Mouse (Mus musculus) embryonic facial prominence, embryonic 13.5 days (tissue): Measurements from ENCODE around the gene Prom2. TPM values are rescaled to one million over a fixed set of nuclear protein-coding genes. Genes with fewer than 3 reads are reported as not detected.
A peak's percentile ranks its signal among the peaks of the same experiment; 100 is the strongest.

Source experiments
- ATAC-seq: fragments of 200-750 bp; cut with Nextera tagmentation; 2 replicates; pipeline ENCODE4 v1.8.0; 2017; ENCODE audit warnings: low read depth; ENCODE audit not compliant: insufficient number of reproducible peaks, insufficient read depth, low FRiP score, low TSS enrichment
- H3K27ac ChIP-seq: fragments of 300-500 bp; sonication (generic); 2 replicates; pipeline ENCODE4 v1.5.1; 2015; ENCODE audit warnings: moderate library complexity, mild to moderate bottlenecking, inconsistent platforms
- H3K27me3 ChIP-seq: fragments of 300-500 bp; sonication (generic); 2 replicates; pipeline ENCODE4 v1.6.1; 2015; ENCODE audit warnings: mild to moderate bottlenecking, inconsistent platforms
- H3K36me3 ChIP-seq: fragments of 300-500 bp; sonication (generic); 2 replicates; pipeline ENCODE4 v1.6.1; 2015; ENCODE audit warnings: mild to moderate bottlenecking, inconsistent platforms
- H3K4me1 ChIP-seq: fragments of 300-500 bp; sonication (generic); 2 replicates; pipeline ENCODE4 v1.6.1; 2015; ENCODE audit warnings: inconsistent platforms
- H3K4me2 ChIP-seq: fragments of 300-500 bp; sonication (generic); 2 replicates; pipeline ENCODE4 v1.6.1; 2015; ENCODE audit warnings: moderate library complexity, mild to moderate bottlenecking, inconsistent platforms
- H3K4me3 ChIP-seq: fragments of 300-500 bp; sonication (generic); 2 replicates; pipeline ENCODE4 v1.5.1; 2015; ENCODE audit warnings: mild to moderate bottlenecking, inconsistent platforms
- H3K9ac ChIP-seq: fragments of 300-500 bp; sonication (generic); 2 replicates; pipeline ENCODE4 v1.6.1; 2015; ENCODE audit warnings: mild to moderate bottlenecking, inconsistent platforms
- H3K9me3 ChIP-seq: fragments of 300-500 bp; sonication (generic); 2 replicates; pipeline ENCODE4 v1.6.1; 2016; ENCODE audit warnings: inconsistent platforms
- WGBS: fragments of 180-500 bp; shearing (Covaris S2); methylation state at CpG from one replicate; pipeline ENCODE4 v1.1.7; 2015; ENCODE audit warnings: mixed read lengths; 5-methylcytosine and 5-hydroxymethylcytosine counted together
- polyA plus RNA-seq: library from polyadenylated mRNA; unstranded; fragments of >200 nt; fragmentation: Nextera tagmentation; extraction: Ambion mirVana; gene quantifications from 2 replicates; pipeline ENCODE4 v1.2.1, GENCODE M21; 2015

Prom2 gene
- polyA plus RNA-seq, 1 experiment from 2014 or later, result 3.0 TPM

GRCm38 (mm10) chr2:127507077-127507774 lies 34.0 kb downstream of the Prom2 start:
- 28% methylated on average over 7 of the region's 7 CpGs for WGBS
- Histone ChIP-seq H3K9me3 (no peaks in the 10 kb centered on the region), H3K27me3 (no peaks in the 10 kb centered on the region), H3K36me3 (no peaks in the 10 kb centered on the region), H3K27ac (no peak overlapping the region), H3K4me3 (no peak overlapping the region), H3K4me1 (peaks cover 24% of the 10 kb centered on the region), H3K9ac (no peak overlapping the region), H3K4me2 (peak overlapping the region; percentile 20; the same call in 1 of the 2 replicates)
- no peak for ATAC-seq

- 73% methylated on average over 6 of the region's 6 CpGs for WGBS
Measured at GRCm38 (mm10) chr2:127506131-127506632, 35.1 kb downstream of the Prom2 start.

GRCm38 (mm10) chr2:127505196-127505595 lies 36.1 kb downstream of the Prom2 start:
- no peaks in the 10 kb centered on the region for H3K36me3 ChIP-seq
- no peak overlapping the region for H3K9ac ChIP-seq
- WGBS, result 74% methylated on average over 4 of the region's 4 CpGs
- H3K4me3 ChIP-seq, result no peak overlapping the region
- H3K27me3 ChIP-seq, result peaks cover 6% of the 10 kb centered on the region
- no peak overlapping the region for H3K4me2 ChIP-seq
- peak overlapping the region; percentile 73; the same call in 1 of the 2 replicates for H3K27ac ChIP-seq
- no peak for ATAC-seq
- no peaks in the 10 kb centered on the region for H3K9me3 ChIP-seq
- H3K4me1 ChIP-seq, result peaks cover 13% of the 10 kb centered on the region; the same call in 1 of the 2 replicates

More at GRCm38 (mm10) chr2:127506131-127506632, 35.1 kb downstream of the Prom2 start:
- ATAC-seq, result no peak
- Histone ChIP-seq H3K9ac (no peak overlapping the region), H3K4me3 (no peak overlapping the region), H3K36me3 (no peaks in the 10 kb centered on the region), H3K27ac (peak overlapping the region; percentile 73), H3K9me3 (no peaks in the 10 kb centered on the region), H3K4me1 (peaks cover 19% of the 10 kb centered on the region), H3K4me2 (no peak overlapping the region), H3K27me3 (peaks cover 6% of the 10 kb centered on the region)

GRCm38 (mm10) chr2:127503751-127504549 lies 37.3 kb downstream of the Prom2 start:
- H3K4me2 ChIP-seq, result no peak overlapping the region
- 46% methylated on average over 8 of the region's 8 CpGs for WGBS
- ATAC-seq, result no peak
- H3K9me3 ChIP-seq, result no peaks in the 10 kb centered on the region
- no peak overlapping the region for H3K4me3 ChIP-seq
- H3K27me3 ChIP-seq, result peaks cover 6% of the 10 kb centered on the region
- no peak overlapping the region for H3K9ac ChIP-seq
- H3K36me3 ChIP-seq, result no peaks in the 10 kb centered on the region
- no peak overlapping the region for H3K27ac ChIP-seq
- H3K4me1 ChIP-seq, result peaks cover 8% of the 10 kb centered on the region; the same call in 1 of the 2 replicates

- WGBS, result 68% methylated on average over 7 of the region's 7 CpGs
- H3K9ac ChIP-seq, result no peak overlapping the region
- H3K9me3 ChIP-seq, result no peaks in the 10 kb centered on the region
- no peak overlapping the region for H3K4me3 ChIP-seq
- H3K27ac ChIP-seq, result no peak overlapping the region
- no peaks in the 10 kb centered on the region for H3K36me3 ChIP-seq
- ATAC-seq, result no peak
- no peaks in the 10 kb centered on the region for H3K4me1 ChIP-seq
- peaks cover 6% of the 10 kb centered on the region for H3K27me3 ChIP-seq
- H3K4me2 ChIP-seq, result no peak overlapping the region
Measured at GRCm38 (mm10) chr2:127501061-127501460, 40.2 kb downstream of the Prom2 start.

GRCm38 (mm10) chr2:127498750-127499149 lies 42.5 kb downstream of the Prom2 start:
- ATAC-seq, result no peak
- peaks cover 6% of the 10 kb centered on the region for H3K27me3 ChIP-seq

GRCm38 (mm10) chr2:127496321-127496720 lies 44.9 kb downstream of the Prom2 start:
- no peak for ATAC-seq
- WGBS, result 47% methylated on average over 1 of the region's 1 CpGs
- H3K27me3 ChIP-seq, result no peaks in the 10 kb centered on the region; the same call in 1 of the 2 replicates
- H3K4me3 ChIP-seq, result no peak overlapping the region
- H3K4me1 ChIP-seq, result no peaks in the 10 kb centered on the region
- H3K36me3 ChIP-seq, result no peaks in the 10 kb centered on the region
- no peak overlapping the region for H3K4me2 ChIP-seq
- no peak overlapping the region for H3K9ac ChIP-seq
- no peak overlapping the region for H3K27ac ChIP-seq
- no peaks in the 10 kb centered on the region for H3K9me3 ChIP-seq

More at GRCm38 (mm10) chr2:127498750-127499149, 42.5 kb downstream of the Prom2 start:
- Histone ChIP-seq H3K9me3 (no peaks in the 10 kb centered on the region), H3K27ac (no peak overlapping the region), H3K9ac (no peak overlapping the region), H3K4me1 (no peaks in the 10 kb centered on the region), H3K36me3 (no peaks in the 10 kb centered on the region), H3K4me2 (no peak overlapping the region), H3K4me3 (no peak overlapping the region)
- 67% methylated on average over 8 of the region's 8 CpGs for WGBS

- WGBS, result 7% methylated on average over 19 of the region's 19 CpGs
- 0 out of 2 replicates have a peak overlapping the region, but pooled peaks have one; percentile 32 for H3K9ac ChIP-seq
Measured at GRCm38 (mm10) chr2:127484476-127485170, 56.6 kb downstream of the Prom2 start.

GRCm38 (mm10) chr2:127483001-127483400 lies 58.3 kb downstream of the Prom2 start:
- WGBS, result under 1% methylated on average over 21 of the region's 21 CpGs
- Histone ChIP-seq H3K4me2 (peak overlapping the region; percentile 94), H3K4me3 (peak overlapping the region; percentile 62), H3K27me3 (peaks cover 79% of the 10 kb centered on the region), H3K4me1 (peaks cover 44% of the 10 kb centered on the region), H3K27ac (peak overlapping the region; percentile 78), H3K9me3 (no peaks in the 10 kb centered on the region), H3K9ac (peak overlapping the region; percentile 73), H3K36me3 (no peaks in the 10 kb centered on the region)
- ATAC-seq, result no peak

More at GRCm38 (mm10) chr2:127484476-127485170, 56.6 kb downstream of the Prom2 start:
- Histone ChIP-seq H3K4me1 (peaks cover 42% of the 10 kb centered on the region), H3K27me3 (peaks cover 71% of the 10 kb centered on the region), H3K4me2 (peak overlapping the region; percentile 55), H3K9me3 (no peaks in the 10 kb centered on the region), H3K4me3 (peak overlapping the region; percentile 30), H3K36me3 (no peaks in the 10 kb centered on the region), H3K27ac (no peak overlapping the region)
- ATAC-seq, result peak; percentile 35

GRCm38 (mm10) chr2:127482533-127482911 lies 58.7 kb downstream of the Prom2 start:
- Histone ChIP-seq H3K27me3 (peaks cover 79% of the 10 kb centered on the region), H3K36me3 (no peaks in the 10 kb centered on the region), H3K27ac (peak overlapping the region; percentile 78), H3K4me1 (peaks cover 44% of the 10 kb centered on the region), H3K4me3 (peak overlapping the region; percentile 62), H3K9ac (peak overlapping the region; percentile 73), H3K9me3 (no peaks in the 10 kb centered on the region), H3K4me2 (peak overlapping the region; percentile 94)
- under 1% methylated on average over 21 of the region's 21 CpGs for WGBS
- peak; percentile 86 for ATAC-seq
